Mouse (Mus musculus) myocyte (in vitro differentiated cells): ENCODE measurements around the gene Rhox12. TPM values are rescaled to one million over a fixed set of nuclear protein-coding genes. Genes with fewer than 3 reads are reported as not detected.

Experiments used
- H3K27me3 ChIP-seq: one replicate; pipeline ENCODE4 v1.6.1; 2011; ENCODE audit not compliant: control insufficient read depth, insufficient read depth, insufficient read length
- H3K36me3 ChIP-seq: one replicate; pipeline ENCODE4 v1.6.1; 2011; ENCODE audit not compliant: control insufficient read depth, insufficient read depth
- H3K4me2 ChIP-seq: one replicate; pipeline ENCODE4 v1.6.1; 2011; ENCODE audit warnings: low read depth, control low read depth
- H3K4me3 ChIP-seq: one replicate; pipeline ENCODE4 v1.5.1; 2011; ENCODE audit warnings: mild to moderate bottlenecking, control low read depth, moderate library complexity
- H3K79me2 ChIP-seq: one replicate; pipeline ENCODE4 v1.6.1; 2011; ENCODE audit not compliant: control insufficient read depth, insufficient read depth
- H3ac ChIP-seq: one replicate; pipeline ENCODE4 v1.6.1; 2011; ENCODE audit not compliant: control insufficient read depth, insufficient read length
- CEBPB ChIP-seq: IDR thresholded peaks from 2 replicates; pipeline ENCODE4 v1.6.1; 2011; ENCODE audit warnings: mild to moderate bottlenecking, moderate library complexity; ENCODE audit not compliant: poor library complexity, insufficient read depth, severe bottlenecking
- E2F4 ChIP-seq: IDR thresholded peaks from one replicate; pipeline ENCODE4 v1.6.1; 2011; ENCODE audit warnings: mild to moderate bottlenecking, control low read depth, moderate library complexity; ENCODE audit not compliant: insufficient read depth
- MAX ChIP-seq: IDR thresholded peaks from one replicate; pipeline ENCODE4 v1.6.1; 2011; ENCODE audit warnings: low read depth, mild to moderate bottlenecking, control low read depth
- MYOD1 ChIP-seq, 3 experiments: IDR thresholded peaks; one replicate each; pipeline ENCODE4 v1.6.1; 2011; ENCODE audit warnings: control low read depth in 2 of 3, low read depth in 2 of 3, mild to moderate bottlenecking in 2 of 3, moderate library complexity in 1 of 3; ENCODE audit not compliant: insufficient read length in 2 of 3, control insufficient read depth in 1 of 3
- MYOG ChIP-seq, 3 experiments: IDR thresholded peaks; one replicate each; pipeline ENCODE4 v1.6.1; 2011; ENCODE audit warnings: control low read depth in 2 of 3, low read depth in 2 of 3, mild to moderate bottlenecking in 2 of 3; ENCODE audit not compliant: insufficient read length in 2 of 3, control insufficient read depth in 1 of 3, insufficient read depth in 1 of 3
- POLR2A ChIP-seq: IDR thresholded peaks from one replicate; pipeline ENCODE4 v1.6.1; 2011; ENCODE audit warnings: low read depth, mild to moderate bottlenecking, control low read depth, moderate library complexity; ENCODE audit not compliant: insufficient read length
- POLR2AphosphoS2 ChIP-seq: IDR thresholded peaks from one replicate; pipeline ENCODE4 v1.6.1; 2011; ENCODE audit warnings: low read depth, control low read depth; ENCODE audit not compliant: insufficient read length
- REST ChIP-seq: IDR thresholded peaks from one replicate; pipeline ENCODE4 v1.6.1; 2011; ENCODE audit warnings: mild to moderate bottlenecking, control low read depth, moderate library complexity; ENCODE audit not compliant: insufficient read depth, insufficient read length
- SRF ChIP-seq: IDR thresholded peaks from one replicate; pipeline ENCODE4 v1.6.1; 2011; ENCODE audit warnings: low read depth; ENCODE audit not compliant: control insufficient read depth, insufficient read length
- TCF12 ChIP-seq: IDR thresholded peaks from one replicate; pipeline ENCODE4 v1.6.1; 2011; ENCODE audit warnings: mild to moderate bottlenecking, control low read depth; ENCODE audit not compliant: poor library complexity, insufficient read depth, severe bottlenecking
- TCF3 ChIP-seq: IDR thresholded peaks from one replicate; pipeline ENCODE4 v1.6.1; 2011; ENCODE audit warnings: low read depth, control low read depth; ENCODE audit not compliant: insufficient read length
- USF1 ChIP-seq: IDR thresholded peaks from one replicate; pipeline ENCODE4 v1.6.1; 2011; ENCODE audit warnings: low read depth, mild to moderate bottlenecking, control low read depth, moderate library complexity
- polyA plus RNA-seq: library from polyadenylated mRNA; unstranded; fragments of >200 nt; fragmentation: generic; extraction: Trizol; gene quantifications from one replicate; pipeline ENCODE4 v1.2.1, GENCODE M21; 2012; ENCODE audit warnings: missing spikeins

Gene Rhox12
- polyA plus RNA-seq, 1 experiment: not detected

GRCm38 (mm10) chrX:38084226-38084625 lies 26.5 kb downstream of the Rhox12 start:
- Histone ChIP-seq H3K79me2 (no peaks in the 10 kb centered on the region), H3K27me3 (no peaks in the 10 kb centered on the region), H3K4me2 (no peak overlapping the region), H3K4me3 (no peak overlapping the region), H3ac (no peak overlapping the region), H3K36me3 (no peaks in the 10 kb centered on the region)
- TF ChIP-seq USF1 (no peak), MYOD1 (IDR thresholded peaks at IDR 0.05; ENCODE audit: control insufficient read depth in 1 of 3, insufficient read length in 2 of 3, low read depth in 2 of 3) (no peak), E2F4 (no peak), POLR2A (no peak), POLR2AphosphoS2 (no peak), REST (no peak), CEBPB (no peak), MYOG (IDR thresholded peaks at IDR 0.05; ENCODE audit: control insufficient read depth in 1 of 3, insufficient read depth in 1 of 3, insufficient read length in 2 of 3, low read depth in 2 of 3) (no peak), MAX (no peak), SRF (no peak), TCF12 (no peak), TCF3 (no peak)

GRCm38 (mm10) chrX:38066175-38066574 lies 44.5 kb downstream of the Rhox12 start, which contains the start of gene Rhox10:
Gene Rhox10 (plus strand): TSS chrX:38066475.
- H3K36me3 ChIP-seq: no peaks in the 10 kb centered on the region
- no peaks in the 10 kb centered on the region for H3K27me3 ChIP-seq
- H3ac ChIP-seq: no peak within 1 kb of the TSS
- H3K79me2 ChIP-seq: no peaks in the 10 kb centered on the region
- H3K4me2 ChIP-seq: no peak within 1 kb of the TSS
- TF ChIP-seq SRF (no peak), MYOG (IDR thresholded peaks at IDR 0.05; ENCODE audit: control insufficient read depth in 1 of 3, insufficient read depth in 1 of 3, insufficient read length in 2 of 3, low read depth in 2 of 3) (no peak)
- H3K4me3 ChIP-seq: no peak within 1 kb of the TSS

- Histone ChIP-seq H3ac (no peak overlapping the region), H3K36me3 (no peaks in the 10 kb centered on the region), H3K4me2 (no peak overlapping the region), H3K79me2 (no peaks in the 10 kb centered on the region), H3K27me3 (no peaks in the 10 kb centered on the region), H3K4me3 (no peak overlapping the region)
- no peak for TF ChIP-seq USF1
- no peak for TF ChIP-seq TCF12
- TF ChIP-seq POLR2A: no peak
- TF ChIP-seq SRF: no peak
- no peak for TF ChIP-seq TCF3
- no peak for TF ChIP-seq MYOG (IDR thresholded peaks at IDR 0.05; ENCODE audit: control insufficient read depth in 1 of 3, insufficient read depth in 1 of 3, insufficient read length in 2 of 3, low read depth in 2 of 3)
- TF ChIP-seq E2F4: no peak
- TF ChIP-seq CEBPB: no peak
- TF ChIP-seq MYOD1 (IDR thresholded peaks at IDR 0.05; ENCODE audit: control insufficient read depth in 1 of 3, insufficient read length in 2 of 3, low read depth in 2 of 3): no peak
- TF ChIP-seq MAX: no peak
- no peak for TF ChIP-seq REST
- TF ChIP-seq POLR2AphosphoS2: no peak
Measured at GRCm38 (mm10) chrX:38061544-38061943, 49.2 kb downstream of the Rhox12 start.

Other genes with a start within 250 kb of the Rhox12 start
- not detected for gene Rhox8, start 232.0 kb downstream of the Rhox12 start, polyA plus RNA-seq
- not detected for gene Rhox7b, start 213.7 kb downstream of the Rhox12 start, polyA plus RNA-seq
- not detected for gene Rhox9, start 209.1 kb downstream of the Rhox12 start, polyA plus RNA-seq
- not detected for gene Btg1-ps1, start 92.1 kb downstream of the Rhox12 start, polyA plus RNA-seq
- not detected for gene Btg1-ps2, start 67.8 kb downstream of the Rhox12 start, polyA plus RNA-seq
- gene Rhox10, start 44.4 kb downstream of the Rhox12 start, polyA plus RNA-seq: 0.19 TPM
- gene Rhox11, start 25.8 kb downstream of the Rhox12 start, polyA plus RNA-seq: not detected
- not detected for gene Rhox13, start 10.3 kb upstream of the Rhox12 start, polyA plus RNA-seq
- 2.4 TPM for gene Zbtb33, start 78.9 kb upstream of the Rhox12 start, polyA plus RNA-seq
- 0.06 TPM for gene Tmem255a, start 141.5 kb upstream of the Rhox12 start, polyA plus RNA-seq
- gene Atp1b4, start 205.3 kb upstream of the Rhox12 start, polyA plus RNA-seq: not detected